Mouse (Mus musculus): Measurements from ENCODE around the gene Rbp7.

Rbp7 gene

DNA sequence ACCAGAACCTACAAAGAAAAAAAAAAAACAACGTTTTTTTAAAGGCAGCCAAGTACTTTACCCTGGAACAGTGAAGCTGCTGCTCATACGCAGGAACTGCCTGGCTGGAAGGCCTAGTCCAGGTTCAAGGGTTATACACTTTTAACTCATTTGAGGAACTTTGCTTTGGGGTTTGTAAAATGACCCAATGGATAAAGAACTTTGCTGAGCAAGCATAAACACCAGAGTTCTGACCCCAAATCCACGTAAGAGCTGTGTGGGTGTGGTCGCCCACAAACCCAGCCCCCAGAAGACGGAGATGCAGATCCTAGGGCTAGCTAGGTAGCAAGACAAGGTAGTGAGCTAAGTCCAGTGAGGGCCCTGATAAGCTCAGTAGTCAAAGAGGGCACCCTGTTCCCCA, 47.3 kb downstream of the Rbp7 start:
- no peak for DNase-seq (ENCODE audit: low spot score in 2 of 2)

DNA sequence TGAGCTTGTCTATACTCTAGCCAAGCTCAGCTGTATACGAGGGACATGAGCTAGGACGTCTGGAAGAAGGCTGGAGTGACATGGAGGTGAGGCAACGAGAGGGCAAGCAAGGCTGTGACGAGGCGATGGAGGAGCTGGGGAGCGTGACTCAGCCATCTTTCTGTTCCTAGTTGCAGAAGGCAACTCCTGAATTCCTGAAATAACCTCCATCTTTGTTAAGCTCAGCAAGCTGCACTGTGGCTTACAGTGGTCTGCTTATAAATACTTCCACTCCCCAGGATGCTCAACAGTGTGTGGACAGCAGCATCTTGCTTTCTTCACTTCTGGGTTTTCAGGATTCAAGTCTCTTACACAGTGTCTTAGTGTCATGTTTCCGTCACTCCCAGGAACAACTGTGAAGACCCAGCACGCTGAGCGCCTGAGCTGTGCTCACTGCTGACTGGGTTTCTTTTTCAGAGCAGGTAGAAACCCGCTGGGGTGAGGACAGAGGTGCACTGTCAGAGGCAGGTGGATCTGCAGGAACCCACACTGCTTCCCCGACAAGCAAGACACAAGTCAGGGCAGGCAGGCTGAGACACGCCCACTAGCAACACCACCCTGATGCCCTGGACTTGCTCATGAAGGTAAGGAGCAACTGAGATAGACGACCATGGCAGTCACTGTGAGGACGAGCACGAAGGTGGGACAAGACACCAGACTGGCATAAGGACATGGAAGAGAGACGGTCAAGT, 48.9 kb downstream of the Rbp7 start:
- no peak for DNase-seq (ENCODE audit: low spot score in 2 of 2)

DNA sequence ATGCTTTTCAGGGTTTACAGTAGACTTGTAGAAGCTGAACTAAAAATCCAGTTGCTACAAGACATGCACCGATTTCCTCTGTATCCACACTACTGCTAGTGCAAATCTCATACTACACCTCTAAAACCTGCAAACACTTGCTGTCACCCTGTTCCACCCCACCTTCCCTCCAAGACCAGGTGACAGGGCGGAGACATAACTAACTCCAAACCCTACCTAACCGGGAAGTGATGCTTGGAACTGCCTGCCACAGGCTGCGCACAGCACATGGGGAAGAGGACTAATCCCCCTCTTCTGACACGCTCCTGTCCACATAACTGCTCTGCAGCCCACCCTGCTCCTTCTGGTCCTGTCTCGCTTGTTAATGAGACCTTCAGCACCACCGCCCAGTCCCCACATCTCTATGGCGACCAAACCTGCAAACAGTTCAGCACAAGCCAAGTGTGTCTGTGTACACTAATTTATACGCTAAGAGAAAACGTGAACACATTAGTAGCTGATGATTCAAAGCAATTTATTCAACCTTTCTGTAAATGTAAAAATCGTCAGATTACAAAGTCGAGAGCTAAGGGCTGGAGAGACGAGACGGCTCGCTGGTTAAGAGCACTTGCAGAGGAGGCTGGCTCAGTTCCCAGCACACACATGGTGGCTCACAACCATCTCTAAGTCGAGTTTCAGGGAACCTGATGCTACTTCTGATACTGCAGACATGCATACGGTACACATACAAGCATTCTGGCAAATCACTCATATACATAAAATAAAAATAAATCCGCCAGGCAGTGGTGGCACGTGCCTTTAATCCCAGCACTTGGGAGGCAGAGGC, 49.9 kb downstream of the Rbp7 start:
- DNase-seq (ENCODE audit: low spot score in 2 of 2), result no peak

DNA sequence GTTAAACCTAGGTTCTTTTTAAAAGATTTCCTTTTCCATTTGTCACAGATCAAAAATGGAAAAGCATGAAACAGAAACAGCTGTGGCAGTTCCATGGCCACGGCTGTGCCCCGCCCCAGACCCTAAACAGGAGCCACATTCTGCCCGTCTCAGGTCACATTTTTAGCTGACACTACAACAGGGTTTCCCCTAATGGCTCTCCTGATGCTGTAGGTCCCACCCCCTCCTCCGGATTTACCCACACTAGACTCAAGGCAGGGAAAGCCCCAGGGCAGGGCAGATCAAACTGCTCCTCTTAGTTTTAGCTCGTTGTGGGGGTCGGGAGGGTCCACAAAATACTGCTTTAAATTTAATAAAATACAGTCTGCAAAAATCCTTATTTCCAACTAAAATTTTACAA, 51.7 kb downstream of the Rbp7 start:
- no peak for DNase-seq (ENCODE audit: low spot score in 2 of 2)

DNA sequence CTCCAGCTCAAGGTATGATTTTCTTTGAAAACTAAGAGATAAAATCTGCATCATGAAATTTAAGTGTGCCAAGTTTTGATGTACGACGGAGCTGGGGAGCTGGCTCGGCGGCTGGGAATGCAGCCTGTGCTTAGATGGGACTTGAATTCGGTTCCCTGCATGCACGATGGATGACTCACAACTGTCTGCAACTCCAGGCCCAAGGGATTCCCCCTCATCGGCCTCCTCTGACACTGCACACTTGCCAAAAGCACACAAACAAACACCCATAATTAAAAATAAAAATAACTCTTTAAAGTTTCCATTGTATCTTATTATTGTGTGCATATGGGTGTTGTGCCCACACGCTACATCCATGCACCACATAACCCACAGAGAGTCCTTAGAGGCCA, 53.2 kb downstream of the Rbp7 start:
- DNase-seq (ENCODE audit: low spot score in 2 of 2), result no peak

DNA sequence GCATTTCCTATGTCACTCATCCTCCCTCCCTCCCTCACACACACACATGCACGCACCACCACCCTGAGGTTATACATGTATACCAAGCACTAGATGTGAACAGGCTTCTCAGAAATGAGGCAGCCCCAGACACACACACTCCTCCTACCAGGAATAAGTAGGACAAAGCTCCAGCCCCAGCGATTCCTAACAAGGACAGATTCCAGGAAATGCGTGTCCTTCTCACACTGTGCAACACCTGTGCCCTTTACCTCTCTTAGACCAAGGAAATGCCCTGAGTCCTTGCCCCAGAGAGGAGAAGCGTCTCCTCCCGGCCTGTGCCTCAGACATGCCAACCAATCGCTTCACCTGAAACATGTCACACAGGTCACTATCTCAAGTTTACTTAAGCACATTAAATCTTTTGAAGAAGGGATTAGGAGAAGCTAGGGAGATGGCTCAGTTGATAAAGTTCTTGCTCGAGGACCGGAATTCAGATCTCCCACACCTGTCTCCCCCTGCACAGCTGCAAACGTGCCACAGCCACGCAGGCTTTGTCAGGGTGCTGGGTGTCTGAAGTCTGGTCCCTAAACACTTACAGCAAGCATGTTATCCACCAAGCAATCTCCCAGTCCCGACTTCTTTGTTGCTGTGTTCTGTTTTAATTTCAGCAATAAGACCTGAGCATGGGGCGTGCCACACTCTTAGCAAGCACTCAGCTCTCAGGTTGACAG, 53.7 kb downstream of the Rbp7 start:
- DNase-seq (ENCODE audit: low spot score in 2 of 2), result no peak
